Mouse (Mus musculus) forebrain, embryonic 12.5 days (tissue): ENCODE data around the gene Zfp598. TPM values are rescaled to one million over a fixed set of nuclear protein-coding genes. Genes with fewer than 3 reads are reported as not detected.

ENCODE experiments used
- ATAC-seq: fragments of 200-750 bp; cut with Nextera tagmentation; 2 replicates; pipeline ENCODE4 v1.8.0; 2017; ENCODE audit warnings: moderate TSS enrichment; ENCODE audit not compliant: low FRiP score
- H3K27ac ChIP-seq: fragments of 300-500 bp; sonication (generic); 2 replicates; pipeline ENCODE4 v1.5.1; 2016; ENCODE audit warnings: mild to moderate bottlenecking
- H3K27me3 ChIP-seq: fragments of 300-500 bp; sonication (generic); 2 replicates; pipeline ENCODE4 v1.6.1; 2016; ENCODE audit warnings: mild to moderate bottlenecking
- H3K36me3 ChIP-seq: fragments of 300-500 bp; sonication (generic); replicated peaks from 2 replicates; pipeline ENCODE4 v1.6.1; 2016; ENCODE audit warnings: mild to moderate bottlenecking
- H3K4me1 ChIP-seq: fragments of 300-500 bp; sonication (generic); 2 replicates; pipeline ENCODE4 v1.6.1; 2016
- H3K4me2 ChIP-seq: fragments of 300-500 bp; sonication (generic); 2 replicates; pipeline ENCODE4 v1.6.1; 2016; ENCODE audit warnings: mild to moderate bottlenecking, moderate library complexity
- H3K4me3 ChIP-seq: fragments of 300-500 bp; sonication (generic); replicated peaks from 2 replicates; pipeline ENCODE4 v1.5.1; 2016; ENCODE audit warnings: mild to moderate bottlenecking
- H3K9ac ChIP-seq: fragments of 300-500 bp; sonication (generic); 2 replicates; pipeline ENCODE4 v1.6.1; 2016; ENCODE audit warnings: mild to moderate bottlenecking
- H3K9me3 ChIP-seq: fragments of 300-500 bp; sonication (generic); 2 replicates; pipeline ENCODE4 v1.6.1; 2016
- WGBS: fragments of 180-500 bp; shearing (Covaris S2); methylation state at CpG from one replicate; pipeline ENCODE4 v1.1.7; 2016; 5-methylcytosine and 5-hydroxymethylcytosine counted together
- polyA plus RNA-seq: library from polyadenylated mRNA; unstranded; fragments of >200 nt; fragmentation: Nextera tagmentation; extraction: Ambion mirVana; gene quantifications from 2 replicates; pipeline ENCODE4 v1.2.1, GENCODE M21; 2016

Zfp598 gene
- polyA plus RNA-seq, 1 experiment from 2014 or later, result 25.5 TPM

- H3K27ac ChIP-seq, result peak overlapping the region; percentile 9; the same call in 1 of the 2 replicates
- no peak overlapping the region for H3K4me3 ChIP-seq
- WGBS, result 81% methylated on average over 9 of the region's 9 CpGs
- H3K36me3 ChIP-seq, result 0 out of 2 replicates have a peak, but pooled peaks cover 7% of the 10 kb centered on the region
- no peaks in the 10 kb centered on the region for H3K9me3 ChIP-seq
- H3K27me3 ChIP-seq, result no peaks in the 10 kb centered on the region
- H3K4me2 ChIP-seq, result no peak overlapping the region
- H3K4me1 ChIP-seq, result no peaks in the 10 kb centered on the region
- ATAC-seq, result no peak
- no peak overlapping the region for H3K9ac ChIP-seq
Measured at GRCm38 (mm10) chr17:24638840-24639239, 30.6 kb upstream of the Zfp598 start.

- no peaks in the 10 kb centered on the region for H3K4me1 ChIP-seq
- no peak overlapping the region for H3K4me3 ChIP-seq
- H3K9ac ChIP-seq, result no peak overlapping the region
- ATAC-seq, result no peak
- 78% methylated on average over 5 of the region's 5 CpGs for WGBS
- peak overlapping the region; percentile 19; the same call in 1 of the 2 replicates for H3K27ac ChIP-seq
- no peaks in the 10 kb centered on the region for H3K9me3 ChIP-seq
- no peak overlapping the region for H3K4me2 ChIP-seq
- H3K27me3 ChIP-seq, result no peaks in the 10 kb centered on the region
- H3K36me3 ChIP-seq, result 0 out of 2 replicates have a peak, but pooled peaks cover 7% of the 10 kb centered on the region
Measured at GRCm38 (mm10) chr17:24639571-24639988, 29.9 kb upstream of the Zfp598 start.

DNA sequence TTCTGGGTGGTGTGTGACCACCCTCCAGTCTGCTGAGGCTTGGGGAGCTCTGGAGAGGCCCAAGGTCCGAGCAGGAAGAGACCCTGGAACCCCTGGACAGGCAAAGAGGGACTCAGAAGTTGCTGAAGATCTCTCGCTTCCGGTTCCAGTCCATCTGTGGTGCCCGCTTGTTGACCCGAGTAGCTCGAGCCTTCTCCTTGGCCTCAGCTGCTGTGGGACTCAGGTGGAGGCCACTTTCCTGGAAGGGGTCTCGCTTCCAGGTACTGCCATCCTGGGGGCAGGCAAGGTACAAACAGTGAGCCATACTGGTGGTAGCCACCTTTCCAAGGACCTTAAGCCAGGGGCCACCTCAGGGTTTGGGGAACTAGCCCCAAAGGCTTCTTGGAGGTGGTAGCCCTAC is 29.4 kb upstream of the Zfp598 start:
- Histone ChIP-seq H3K9me3 (no peaks in the 10 kb centered on the region), H3K4me1 (no peaks in the 10 kb centered on the region), H3K36me3 (0 out of 2 replicates have a peak, but pooled peaks cover 7% of the 10 kb centered on the region), H3K27me3 (no peaks in the 10 kb centered on the region), H3K4me3 (no peak overlapping the region), H3K27ac (0 out of 2 replicates have a peak overlapping the region, but pooled peaks have one; percentile 19), H3K9ac (no peak overlapping the region), H3K4me2 (no peak overlapping the region)
- ATAC-seq, result no peak
- WGBS, result 91% methylated on average over 7 of the region's 7 CpGs

GRCm38 (mm10) chr17:24640581-24640980 is 28.9 kb upstream of the Zfp598 start:
- no peak overlapping the region for H3K4me2 ChIP-seq
- H3K4me3 ChIP-seq, result no peak overlapping the region
- ATAC-seq, result no peak
- H3K36me3 ChIP-seq, result 0 out of 2 replicates have a peak, but pooled peaks cover 7% of the 10 kb centered on the region
- no peak overlapping the region for H3K27ac ChIP-seq
- no peaks in the 10 kb centered on the region for H3K27me3 ChIP-seq
- H3K9me3 ChIP-seq, result no peaks in the 10 kb centered on the region
- 93% methylated on average over 15 of the region's 15 CpGs for WGBS
- no peaks in the 10 kb centered on the region for H3K4me1 ChIP-seq
- no peak overlapping the region for H3K9ac ChIP-seq

DNA sequence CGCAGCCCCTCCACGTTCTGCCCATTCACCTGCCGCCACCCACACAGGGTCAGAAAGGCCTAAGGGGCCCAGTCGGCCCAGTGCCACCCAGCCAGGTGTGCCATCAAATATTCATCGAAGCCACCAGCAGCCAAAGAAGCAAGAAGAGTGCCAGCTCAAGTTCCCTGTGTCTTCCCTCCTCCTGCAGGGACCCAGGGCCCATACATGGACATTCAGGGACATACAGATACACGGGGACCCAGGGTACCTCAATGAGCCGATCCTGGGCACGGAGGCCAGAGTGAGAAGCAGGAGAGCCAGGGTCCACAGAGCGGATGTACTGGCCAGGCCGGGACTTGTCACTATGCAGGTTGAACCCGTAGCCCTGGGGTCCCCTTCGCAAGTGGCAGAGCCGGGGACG is 27.5 kb upstream of the Zfp598 start:
- no peak overlapping the region for H3K4me2 ChIP-seq
- ATAC-seq, result no peak
- H3K36me3 ChIP-seq, result 0 out of 2 replicates have a peak, but pooled peaks cover 7% of the 10 kb centered on the region
- H3K9me3 ChIP-seq, result no peaks in the 10 kb centered on the region
- H3K4me3 ChIP-seq, result no peak overlapping the region
- H3K27me3 ChIP-seq, result no peaks in the 10 kb centered on the region
- H3K27ac ChIP-seq, result no peak overlapping the region
- H3K9ac ChIP-seq, result no peak overlapping the region
- 92% methylated on average over 14 of the region's 14 CpGs for WGBS
- no peaks in the 10 kb centered on the region for H3K4me1 ChIP-seq

DNA sequence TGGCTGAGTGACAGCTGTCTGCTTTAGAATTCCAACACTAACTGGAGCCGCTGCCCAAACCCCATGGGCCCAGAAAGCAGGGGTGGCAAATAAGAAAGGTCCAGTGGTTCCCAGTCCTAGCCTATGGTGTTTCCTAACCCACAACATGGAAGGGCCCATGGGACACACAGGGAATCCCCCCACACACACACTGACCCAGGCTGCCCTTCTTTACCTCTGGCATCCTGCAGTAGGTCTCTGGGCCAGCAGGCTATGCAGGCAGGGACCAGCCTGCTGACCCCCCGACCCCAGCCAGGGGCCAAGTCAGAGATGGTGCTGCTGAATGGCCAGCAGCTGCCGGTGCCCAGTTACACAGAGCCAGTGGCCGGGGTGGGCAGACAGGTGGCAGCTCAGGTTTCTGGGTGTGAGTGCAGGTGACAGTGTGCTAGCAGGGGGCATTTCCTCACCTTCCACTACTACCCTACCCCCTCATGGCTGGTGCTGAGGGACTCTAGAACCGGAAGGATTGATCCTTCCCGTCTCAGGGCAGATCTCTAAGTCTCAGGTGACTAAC is 26.6 kb upstream of the Zfp598 start:
- no peak overlapping the region for H3K27ac ChIP-seq
- H3K9ac ChIP-seq, result no peak overlapping the region
- H3K4me2 ChIP-seq, result no peak overlapping the region; the same call in 1 of the 2 replicates

GRCm38 (mm10) chr17:24644030-24644715 is 25.3 kb upstream of the Zfp598 start:
- ATAC-seq, result no peak
- H3K4me1 ChIP-seq, result no peaks in the 10 kb centered on the region
- no peak overlapping the region for H3K9ac ChIP-seq
- WGBS, result 66% methylated on average over 7 of the region's 7 CpGs
- H3K27ac ChIP-seq, result peak overlapping the region; percentile 21; the same call in 1 of the 2 replicates
- H3K4me2 ChIP-seq, result no peak overlapping the region
- H3K9me3 ChIP-seq, result no peaks in the 10 kb centered on the region
- no peak overlapping the region for H3K4me3 ChIP-seq
- H3K36me3 ChIP-seq, result no peaks in the 10 kb centered on the region
- peaks cover 11% of the 10 kb centered on the region for H3K27me3 ChIP-seq

More for the DNA sequence above, 26.6 kb upstream of the Zfp598 start:
- ATAC-seq, result no peak
- H3K9me3 ChIP-seq, result no peaks in the 10 kb centered on the region
- H3K4me1 ChIP-seq, result no peaks in the 10 kb centered on the region
- H3K4me3 ChIP-seq, result no peak overlapping the region
- 0 out of 2 replicates have a peak, but pooled peaks cover 7% of the 10 kb centered on the region for H3K36me3 ChIP-seq
- WGBS, result 77% methylated on average over 6 of the region's 6 CpGs
- no peaks in the 10 kb centered on the region for H3K27me3 ChIP-seq

DNA sequence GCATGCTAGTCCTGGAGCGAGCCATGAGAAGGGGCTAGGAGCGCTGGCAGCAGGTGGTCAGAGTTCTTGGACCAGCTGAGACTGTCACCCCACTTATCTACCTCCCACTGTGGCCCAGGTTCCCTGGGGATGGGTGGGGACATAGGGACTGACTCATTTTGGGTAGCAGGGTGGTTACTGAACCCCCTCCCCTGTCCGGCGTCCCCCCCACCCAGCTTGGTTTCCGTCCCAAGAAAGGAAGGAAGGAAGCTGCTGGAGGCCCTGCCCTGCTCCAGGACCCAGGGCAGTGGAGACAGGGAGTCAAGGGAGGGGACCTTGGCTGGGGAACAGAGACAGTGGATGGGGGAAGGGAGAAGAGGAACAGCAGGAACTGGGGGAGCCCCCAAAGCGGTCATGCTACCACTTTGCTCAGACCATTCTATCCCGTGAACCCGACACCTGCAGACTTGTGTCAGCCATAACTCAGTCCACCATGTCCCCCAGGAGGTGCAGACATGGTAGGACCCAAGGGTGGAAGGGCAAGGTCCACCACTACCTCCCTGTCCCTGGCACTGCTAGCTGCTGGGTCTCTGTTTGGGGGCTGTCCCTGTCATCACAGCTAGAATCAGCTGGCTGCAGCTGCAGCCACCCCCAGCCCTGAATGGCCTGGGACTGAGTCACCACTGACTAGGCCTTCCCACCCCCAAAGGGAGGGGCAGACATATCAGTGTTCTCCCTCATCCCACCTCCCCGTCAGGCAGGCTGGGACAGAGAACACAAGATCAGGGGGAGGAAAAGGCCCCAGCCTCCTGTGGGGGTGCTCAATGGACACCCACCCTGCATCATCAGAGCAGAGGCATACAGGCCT is 24.4 kb upstream of the Zfp598 start:
- WGBS, result 80% methylated on average over 9 of the region's 9 CpGs
- no peak overlapping the region for H3K9ac ChIP-seq
- H3K36me3 ChIP-seq, result no peaks in the 10 kb centered on the region
- H3K9me3 ChIP-seq, result no peaks in the 10 kb centered on the region
- H3K27me3 ChIP-seq, result peaks cover 20% of the 10 kb centered on the region
- H3K4me2 ChIP-seq, result no peak overlapping the region
- no peak for ATAC-seq
- H3K4me1 ChIP-seq, result peaks cover 8% of the 10 kb centered on the region
- no peak overlapping the region for H3K4me3 ChIP-seq
- H3K27ac ChIP-seq, result 0 out of 2 replicates have a peak overlapping the region, but pooled peaks have one; percentile 21

DNA sequence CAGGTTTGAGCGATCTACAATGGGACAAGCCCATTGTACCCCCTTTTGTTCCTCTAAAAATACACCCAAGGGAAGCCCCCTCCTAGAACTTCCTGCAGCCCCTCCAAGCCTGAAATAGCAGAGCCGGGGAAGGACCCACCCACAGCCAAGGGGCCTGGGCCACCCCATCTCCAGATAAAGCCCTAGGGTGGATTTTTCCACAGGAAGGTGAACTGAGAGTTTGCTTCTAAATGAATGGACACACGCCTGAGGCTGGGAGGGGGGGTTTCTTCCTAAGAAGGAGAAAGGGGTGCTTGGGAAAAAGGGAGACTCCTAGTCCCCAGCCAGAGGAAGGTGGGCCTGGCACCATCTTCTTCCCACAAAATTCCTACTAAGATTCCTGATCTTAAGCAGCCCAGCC is 23.6 kb upstream of the Zfp598 start:
- WGBS, result 72% methylated on average over 3 of the region's 3 CpGs
- H3K4me3 ChIP-seq, result no peak overlapping the region

GRCm38 (mm10) chr17:24646381-24646780 is 23.1 kb upstream of the Zfp598 start:
- Histone ChIP-seq H3K9me3 (no peaks in the 10 kb centered on the region), H3K36me3 (no peaks in the 10 kb centered on the region), H3K4me3 (no peak overlapping the region), H3K9ac (no peak overlapping the region), H3K27ac (no peak overlapping the region), H3K4me1 (peaks cover 10% of the 10 kb centered on the region), H3K27me3 (peaks cover 33% of the 10 kb centered on the region), H3K4me2 (no peak overlapping the region)
- ATAC-seq, result no peak
- WGBS, result 92% methylated on average over 4 of the region's 4 CpGs

More for the DNA sequence above, 23.6 kb upstream of the Zfp598 start:
- no peak overlapping the region for H3K9ac ChIP-seq
- peaks cover 28% of the 10 kb centered on the region for H3K27me3 ChIP-seq
- no peaks in the 10 kb centered on the region for H3K36me3 ChIP-seq
- H3K4me2 ChIP-seq, result no peak overlapping the region
- H3K27ac ChIP-seq, result no peak overlapping the region
- no peaks in the 10 kb centered on the region for H3K9me3 ChIP-seq
- no peak for ATAC-seq
- peaks cover 10% of the 10 kb centered on the region for H3K4me1 ChIP-seq

GRCm38 (mm10) chr17:24647493-24647892 is 22.0 kb upstream of the Zfp598 start:
- no peaks in the 10 kb centered on the region for H3K36me3 ChIP-seq
- peaks cover 44% of the 10 kb centered on the region for H3K27me3 ChIP-seq
- H3K27ac ChIP-seq, result no peak overlapping the region
- no peak overlapping the region for H3K4me2 ChIP-seq
- no peak overlapping the region for H3K4me3 ChIP-seq
- 82% methylated on average over 11 of the region's 11 CpGs for WGBS
- H3K4me1 ChIP-seq, result peaks cover 10% of the 10 kb centered on the region
- no peaks in the 10 kb centered on the region for H3K9me3 ChIP-seq
- H3K9ac ChIP-seq, result no peak overlapping the region
- ATAC-seq, result no peak

GRCm38 (mm10) chr17:24648731-24649377 is 20.6 kb upstream of the Zfp598 start:
- no peak for ATAC-seq
- 85% methylated on average over 9 of the region's 10 CpGs for WGBS
- Histone ChIP-seq H3K4me1 (peaks cover 10% of the 10 kb centered on the region), H3K4me3 (no peak overlapping the region), H3K27ac (no peak overlapping the region), H3K9me3 (no peaks in the 10 kb centered on the region), H3K4me2 (peak overlapping the region; percentile 99), H3K27me3 (peaks cover 50% of the 10 kb centered on the region), H3K9ac (0 out of 2 replicates have a peak overlapping the region, but pooled peaks have one; percentile 81), H3K36me3 (no peaks in the 10 kb centered on the region)
